Mouse (Mus musculus) layer of hippocampus, adult 8-10 months (tissue): ENCODE results near the gene Nlrp9a. TPM values are rescaled to one million over a fixed set of nuclear protein-coding genes. Genes with fewer than 3 reads are reported as not detected.
"Not testable (repeated sequence)": the region's sequence is repeated elsewhere in the genome, so short reads cannot be mapped to it uniquely, and the experiment has no call there.

Source experiments
- DNase-seq, 2 experiments: peaks; one replicate each; pipeline ENCODE4 v3.0.0; 2022; ENCODE audit warnings: low spot score in 2 of 2
- microRNA-seq, 2 experiments: library from miRNA; unstranded; fragments of <30 nt; microRNA quantifications; one replicate each; pipeline ENCODE4 v1.2.0; 2022
- total RNA-seq, 4 experiments: library from RNA; stranded (reverse); gene quantifications; 2 replicates each; pipeline ENCODE4 v1.2.4; 2022

Nlrp9a gene
- total RNA-seq = not detected

DNA sequence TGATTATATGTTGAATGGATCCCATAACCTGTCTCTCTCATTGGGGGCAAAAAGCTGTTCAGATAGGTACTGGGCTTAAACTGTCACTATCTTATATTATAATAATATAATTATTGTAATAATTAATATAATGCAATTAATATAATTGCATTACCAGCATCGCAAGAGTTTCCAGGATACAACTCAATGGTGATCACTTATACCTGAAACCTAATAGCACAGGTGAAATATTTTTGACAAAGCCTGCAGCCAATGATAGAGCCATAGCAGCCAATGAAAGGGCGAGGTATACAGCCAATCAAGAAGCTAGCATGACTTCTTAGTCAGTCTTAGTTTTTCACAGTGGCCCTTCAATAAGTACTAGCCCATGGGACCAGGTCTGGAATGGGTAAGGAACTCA lies at the start of gene Nlrp9a:
TSS of gene Nlrp9a (plus strand) at position 301 of the 400 bp plus-strand sequence.
- DNase-seq = not testable (repeated sequence)

DNA sequence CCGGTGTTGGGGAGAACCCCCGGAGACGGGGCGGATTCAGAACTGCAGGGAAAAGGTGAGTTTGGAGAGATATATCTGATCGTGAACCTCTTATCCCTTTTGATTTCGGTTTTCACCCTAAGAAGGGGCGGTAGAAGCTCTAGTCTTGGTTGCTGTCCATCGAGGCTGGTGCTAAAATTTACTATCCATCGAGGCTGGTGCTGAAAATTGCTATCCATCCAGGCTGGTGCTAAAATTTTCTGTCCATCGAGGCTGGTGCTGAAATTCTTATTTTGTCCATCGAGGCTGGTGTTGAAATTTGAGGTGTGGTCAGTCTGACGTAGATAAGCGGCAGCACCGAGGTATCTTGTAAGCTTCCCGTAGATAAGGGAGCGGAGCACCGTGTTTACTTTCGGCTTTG lies 45.3 kb upstream of the Nlrp9a start:
- not testable (repeated sequence) for DNase-seq

DNA sequence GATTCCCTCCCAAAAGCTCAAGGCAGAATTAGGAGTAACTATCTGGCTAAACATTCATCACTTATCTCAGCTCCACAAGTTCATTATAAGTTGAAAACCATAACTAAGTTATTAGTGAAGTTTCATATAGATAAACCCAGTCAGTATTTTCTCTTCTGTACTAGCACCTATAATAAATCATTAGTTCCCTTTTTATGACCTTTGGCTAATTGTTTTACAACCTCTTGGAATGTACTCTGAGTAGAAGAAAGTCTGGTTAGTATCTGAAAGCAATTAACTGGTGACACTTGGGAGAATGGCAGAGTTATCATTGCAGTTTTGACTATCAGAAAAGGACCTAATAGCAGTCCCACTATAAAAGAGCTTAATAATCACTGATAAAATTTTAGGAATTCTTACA lies 54.3 kb downstream of the Nlrp9a start:
- DNase-seq = no peak

DNA sequence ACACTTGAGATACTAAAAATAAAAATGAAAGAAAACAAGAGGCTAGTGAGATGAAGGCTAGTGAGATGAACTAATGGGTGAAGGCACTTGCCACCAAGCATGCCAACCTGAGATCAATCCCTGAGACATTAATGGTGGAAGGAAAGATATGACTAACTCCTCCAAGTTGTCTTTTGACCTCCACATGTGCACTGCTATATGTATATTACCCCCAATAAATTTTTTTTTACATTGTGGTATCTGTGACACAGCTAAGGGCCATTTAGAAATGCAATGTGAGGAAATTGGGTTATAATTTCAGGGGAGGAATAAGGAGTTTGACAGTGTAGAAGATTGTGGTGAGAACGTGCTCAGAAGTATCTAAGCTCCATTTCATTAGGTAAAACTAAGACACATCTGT lies 55.0 kb downstream of the Nlrp9a start:
- DNase-seq = no peak

DNA sequence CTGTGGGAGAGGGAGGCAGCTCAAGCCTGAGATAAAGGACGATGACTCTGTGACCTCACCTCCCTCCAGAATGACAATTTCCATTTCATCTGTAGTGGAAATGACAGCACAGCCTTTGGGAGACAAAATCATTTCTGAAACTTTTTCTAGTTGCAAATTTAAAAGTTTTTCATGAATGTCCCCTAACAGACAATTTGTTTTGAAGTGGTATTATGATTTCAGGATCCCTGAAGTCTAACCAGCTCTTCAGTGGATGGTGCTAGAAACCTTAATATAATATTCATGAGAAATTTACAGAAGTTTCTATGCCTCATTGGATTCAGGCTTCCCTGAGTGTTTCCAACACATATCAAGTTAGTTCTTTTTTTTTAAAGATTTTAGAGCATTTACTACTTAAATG lies 83.5 kb downstream of the Nlrp9a start, which contains the start of gene Vmn1r185:
TSS of gene Vmn1r185 (minus strand) at position 101 of the 400 bp plus-strand sequence.
- DNase-seq = not testable (repeated sequence)

Small RNA genes within 50 kb of the gene (microRNA-seq; reads per million reads assigned to microRNA genes)
- 0 reads per million in 2 experiments for gene Gm25947

Other genes with a start within 250 kb of the Nlrp9a start
- not detected for gene Cyp2a4, start 227.9 kb upstream of the Nlrp9a start, total RNA-seq
- gene Nlrp9c, start 131.3 kb upstream of the Nlrp9a start, total RNA-seq = not detected
- not detected for gene Nlrp4a, start 99.9 kb upstream of the Nlrp9a start, total RNA-seq
- not detected for gene Vmn1r185, start 83.4 kb downstream of the Nlrp9a start, total RNA-seq
- gene Cyp2b23, start 151.4 kb downstream of the Nlrp9a start, total RNA-seq = not detected
- gene Cyp2b19, start 222.1 kb downstream of the Nlrp9a start, total RNA-seq = not detected